Mouse (Mus musculus): Measurements from ENCODE around the gene Akt2. TPM values are rescaled to one million over a fixed set of nuclear protein-coding genes. Genes with fewer than 3 reads are reported as not detected.

Gene Akt2
- polyA plus RNA-seq, 1 experiment = not detected

GRCm38 (mm10) chr7:27607580-27607979, 16.2 kb downstream of the Akt2 start:
- TF ChIP-seq POLR2A (IDR thresholded peaks at IDR 0.05; ENCODE audit: insufficient read depth, low read depth, low read length) (0 out of 2 replicates have a peak, but pooled peaks have one; percentile 27), CTCF (IDR thresholded peaks at IDR 0.05; ENCODE audit: insufficient read depth, low read depth, low read length) (no peak)
- H3K4me1 ChIP-seq (ENCODE audit: control insufficient read depth, insufficient read depth, low read length) = peaks cover 39% of the 10 kb centered on the region
- WGBS = 47% methylated on average over 5 of the region's 5 CpGs
- no peak overlapping the region for H3K4me3 ChIP-seq (ENCODE audit: insufficient read depth, low read depth, low read length)
- peak overlapping the region; percentile 16 for H3K27ac ChIP-seq (ENCODE audit: insufficient read depth, low read depth, low read length)

GRCm38 (mm10) chr7:27608130-27608529, 16.8 kb downstream of the Akt2 start:
- WGBS = 85% methylated on average over 3 of the region's 3 CpGs
- Histone ChIP-seq H3K4me3 (ENCODE audit: insufficient read depth, low read depth, low read length) (no peak overlapping the region), H3K27ac (ENCODE audit: insufficient read depth, low read depth, low read length) (peak overlapping the region; percentile 16; the same call in 1 of the 2 replicates), H3K4me1 (ENCODE audit: control insufficient read depth, insufficient read depth, low read length) (peaks cover 42% of the 10 kb centered on the region)
- TF ChIP-seq POLR2A (IDR thresholded peaks at IDR 0.05; ENCODE audit: insufficient read depth, low read depth, low read length) (no peak), CTCF (IDR thresholded peaks at IDR 0.05; ENCODE audit: insufficient read depth, low read depth, low read length) (no peak)

GRCm38 (mm10) chr7:27609285-27609684, 17.9 kb downstream of the Akt2 start:
- TF ChIP-seq POLR2A (IDR thresholded peaks at IDR 0.05; ENCODE audit: insufficient read depth, low read depth, low read length) (no peak), CTCF (IDR thresholded peaks at IDR 0.05; ENCODE audit: insufficient read depth, low read depth, low read length) (no peak)
- 92% methylated on average over 4 of the region's 4 CpGs for WGBS
- Histone ChIP-seq H3K4me3 (ENCODE audit: insufficient read depth, low read depth, low read length) (no peak overlapping the region), H3K4me1 (ENCODE audit: control insufficient read depth, insufficient read depth, low read length) (peaks cover 37% of the 10 kb centered on the region), H3K27ac (ENCODE audit: insufficient read depth, low read depth, low read length) (no peak overlapping the region)

- Histone ChIP-seq H3K4me1 (ENCODE audit: control insufficient read depth, insufficient read depth, low read length) (peaks cover 35% of the 10 kb centered on the region), H3K27ac (ENCODE audit: insufficient read depth, low read depth, low read length) (no peak overlapping the region), H3K4me3 (ENCODE audit: insufficient read depth, low read depth, low read length) (no peak overlapping the region)
- TF ChIP-seq CTCF (IDR thresholded peaks at IDR 0.05; ENCODE audit: insufficient read depth, low read depth, low read length) (no peak), POLR2A (IDR thresholded peaks at IDR 0.05; ENCODE audit: insufficient read depth, low read depth, low read length) (no peak)
- 73% methylated on average over 2 of the region's 2 CpGs for WGBS
Observed at GRCm38 (mm10) chr7:27609688-27610087, 18.3 kb downstream of the Akt2 start.

- no peak overlapping the region for H3K27ac ChIP-seq (ENCODE audit: insufficient read depth, low read depth, low read length)
- H3K4me1 ChIP-seq (ENCODE audit: control insufficient read depth, insufficient read depth, low read length) = peaks cover 33% of the 10 kb centered on the region
- no peak for TF ChIP-seq CTCF (IDR thresholded peaks at IDR 0.05; ENCODE audit: insufficient read depth, low read depth, low read length)
- no peak for TF ChIP-seq POLR2A (IDR thresholded peaks at IDR 0.05; ENCODE audit: insufficient read depth, low read depth, low read length)
- WGBS = 80% methylated on average over 3 of the region's 3 CpGs
- H3K4me3 ChIP-seq (ENCODE audit: insufficient read depth, low read depth, low read length) = no peak overlapping the region
Observed at GRCm38 (mm10) chr7:27610370-27610769, 19.0 kb downstream of the Akt2 start.

- no peak overlapping the region for H3K4me3 ChIP-seq (ENCODE audit: insufficient read depth, low read depth, low read length)
- no peak for TF ChIP-seq POLR2A (IDR thresholded peaks at IDR 0.05; ENCODE audit: insufficient read depth, low read depth, low read length)
- TF ChIP-seq CTCF (IDR thresholded peaks at IDR 0.05; ENCODE audit: insufficient read depth, low read depth, low read length) = no peak
- H3K4me1 ChIP-seq (ENCODE audit: control insufficient read depth, insufficient read depth, low read length) = peaks cover 28% of the 10 kb centered on the region
- H3K27ac ChIP-seq (ENCODE audit: insufficient read depth, low read depth, low read length) = no peak overlapping the region
- WGBS = 62% methylated on average over 5 of the region's 5 CpGs
Observed at GRCm38 (mm10) chr7:27610871-27611270, 19.5 kb downstream of the Akt2 start.

- WGBS = 46% methylated on average over 4 of the region's 4 CpGs
- Histone ChIP-seq H3K4me1 (ENCODE audit: control insufficient read depth, insufficient read depth, low read length) (peaks cover 8% of the 10 kb centered on the region), H3K4me3 (ENCODE audit: insufficient read depth, low read depth, low read length) (no peak overlapping the region), H3K27ac (ENCODE audit: insufficient read depth, low read depth, low read length) (peak overlapping the region; percentile 54; the same call in 1 of the 2 replicates)
- no peak for TF ChIP-seq CTCF (IDR thresholded peaks at IDR 0.05; ENCODE audit: insufficient read depth, low read depth, low read length)
- TF ChIP-seq POLR2A (IDR thresholded peaks at IDR 0.05; ENCODE audit: insufficient read depth, low read depth, low read length) = no peak
Observed at GRCm38 (mm10) chr7:27612940-27613339, 21.6 kb downstream of the Akt2 start.

- TF ChIP-seq POLR2A (IDR thresholded peaks at IDR 0.05; ENCODE audit: insufficient read depth, low read depth, low read length) = no peak
- TF ChIP-seq CTCF (IDR thresholded peaks at IDR 0.05; ENCODE audit: insufficient read depth, low read depth, low read length) = no peak
- Histone ChIP-seq H3K4me1 (ENCODE audit: control insufficient read depth, insufficient read depth, low read length) (peaks cover 5% of the 10 kb centered on the region), H3K27ac (ENCODE audit: insufficient read depth, low read depth, low read length) (peak overlapping the region; percentile 35), H3K4me3 (ENCODE audit: insufficient read depth, low read depth, low read length) (no peak overlapping the region)
- WGBS = 34% methylated on average over 8 of the region's 8 CpGs
Observed at GRCm38 (mm10) chr7:27613751-27614499, 22.6 kb downstream of the Akt2 start.

GRCm38 (mm10) chr7:27621028-27621427, 29.7 kb downstream of the Akt2 start:
- 42% methylated on average over 6 of the region's 6 CpGs for WGBS
- Histone ChIP-seq H3K27ac (ENCODE audit: insufficient read depth, low read depth, low read length) (no peak overlapping the region), H3K4me1 (ENCODE audit: control insufficient read depth, insufficient read depth, low read length) (no peaks in the 10 kb centered on the region), H3K4me3 (ENCODE audit: insufficient read depth, low read depth, low read length) (no peak overlapping the region)
- TF ChIP-seq CTCF (IDR thresholded peaks at IDR 0.05; ENCODE audit: insufficient read depth, low read depth, low read length) = no peak
- no peak for TF ChIP-seq POLR2A (IDR thresholded peaks at IDR 0.05; ENCODE audit: insufficient read depth, low read depth, low read length)

Data from olfactory bulb, adult 2 months (tissue).